Mouse (Mus musculus) activated CD4-positive, CD25-positive, alpha-beta regulatory T cell, adult 4 months (primary cell): ENCODE results near the gene Hist2h2bb. TPM values are rescaled to one million over a fixed set of nuclear protein-coding genes. Genes with fewer than 3 reads are reported as not detected.

Experiments
- ATAC-seq: one replicate; pipeline ENCODE4 v1.8.0; 2017
- polyA plus RNA-seq, 2 experiments: library from polyadenylated mRNA; unstranded; fragments of 100-300 nt; shearing (Covaris generic); gene quantifications; one replicate each; pipeline ENCODE4 v1.2.1; 2017

Gene Hist2h2bb
- polyA plus RNA-seq, 2 experiments from 2014 or later = 5.2 to 11.1 TPM

DNA sequence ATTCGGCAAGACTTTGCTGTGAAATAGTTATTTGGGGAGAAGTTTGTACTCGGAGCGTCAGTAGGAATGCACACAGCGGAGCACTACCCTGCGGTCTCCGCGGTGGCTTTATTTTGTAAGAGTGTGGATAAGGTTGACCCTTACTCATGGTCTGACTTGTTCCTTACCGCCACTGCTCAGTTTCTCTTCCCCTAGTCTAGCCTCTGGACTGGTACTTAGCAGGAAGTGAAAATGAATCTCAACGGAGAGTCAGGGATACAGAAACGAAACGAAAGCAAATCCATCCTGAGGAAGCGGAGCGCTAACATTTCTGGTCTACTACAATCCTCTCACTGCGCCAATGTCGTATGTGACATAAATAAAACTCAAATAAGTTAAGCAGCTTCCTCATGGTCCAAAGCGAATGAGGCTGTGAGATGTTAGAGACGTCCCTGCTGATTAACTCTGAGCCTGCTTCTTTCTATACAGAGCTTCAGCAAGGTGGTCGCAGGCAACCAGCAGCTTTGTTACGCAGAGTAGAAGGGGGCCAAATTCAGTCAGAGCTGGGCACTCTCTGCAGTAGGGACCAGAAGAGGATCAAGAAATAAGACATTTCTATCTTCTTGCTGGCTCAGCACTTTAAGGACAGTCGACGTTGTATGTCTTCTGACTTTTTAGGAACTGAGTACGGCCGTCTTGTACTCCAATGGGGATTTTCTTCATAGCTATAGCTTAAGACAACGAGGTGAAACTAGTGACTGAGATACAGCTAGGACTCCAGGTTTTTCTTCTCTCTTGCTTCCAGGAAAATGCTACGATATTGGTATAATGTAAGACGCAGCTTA lies 31.4 kb downstream of the Hist2h2bb start:
- ATAC-seq = no peak

DNA sequence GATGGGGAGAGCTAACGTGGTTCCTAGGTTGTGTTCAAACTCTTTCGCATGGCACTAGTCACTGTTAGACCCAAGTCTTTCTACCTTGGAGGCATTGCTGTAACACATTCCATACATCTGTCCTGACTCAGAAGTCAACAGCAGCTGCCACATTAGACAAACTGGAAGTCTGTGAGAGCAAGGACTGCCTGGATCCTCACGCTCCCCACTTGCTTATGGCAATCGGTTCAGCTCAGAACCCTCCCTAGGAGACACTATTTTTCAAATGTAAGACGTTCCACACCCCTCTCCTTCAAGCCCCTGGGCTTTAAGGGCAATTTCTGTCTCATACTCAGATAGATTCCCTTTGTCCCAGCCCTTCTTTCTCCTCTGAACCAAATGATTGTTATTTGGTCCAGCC lies 32.5 kb downstream of the Hist2h2bb start:
- no peak for ATAC-seq

GRCm38 (mm10) chr3:96306506-96306905 lies 37.0 kb downstream of the Hist2h2bb start:
- ATAC-seq = no peak

DNA sequence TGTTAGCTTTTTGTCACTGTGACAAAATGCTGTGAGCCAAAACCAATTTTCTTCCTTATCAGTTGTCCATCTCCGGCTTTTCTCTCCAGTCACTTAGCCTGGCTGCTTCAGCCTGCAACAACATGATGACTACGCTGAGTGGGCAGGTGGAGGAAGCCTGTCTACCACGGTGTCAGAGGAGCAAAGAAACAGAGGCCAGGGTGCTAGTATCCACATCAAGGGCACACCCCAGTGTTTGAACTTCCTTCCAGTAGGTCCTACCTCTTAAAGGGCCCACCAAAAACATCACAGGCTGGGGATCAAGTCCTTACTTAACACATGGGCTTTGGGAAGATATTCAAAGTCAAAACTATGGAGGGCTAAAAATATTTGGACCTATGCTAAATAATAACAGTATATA lies 39.9 kb downstream of the Hist2h2bb start:
- no peak for ATAC-seq

DNA sequence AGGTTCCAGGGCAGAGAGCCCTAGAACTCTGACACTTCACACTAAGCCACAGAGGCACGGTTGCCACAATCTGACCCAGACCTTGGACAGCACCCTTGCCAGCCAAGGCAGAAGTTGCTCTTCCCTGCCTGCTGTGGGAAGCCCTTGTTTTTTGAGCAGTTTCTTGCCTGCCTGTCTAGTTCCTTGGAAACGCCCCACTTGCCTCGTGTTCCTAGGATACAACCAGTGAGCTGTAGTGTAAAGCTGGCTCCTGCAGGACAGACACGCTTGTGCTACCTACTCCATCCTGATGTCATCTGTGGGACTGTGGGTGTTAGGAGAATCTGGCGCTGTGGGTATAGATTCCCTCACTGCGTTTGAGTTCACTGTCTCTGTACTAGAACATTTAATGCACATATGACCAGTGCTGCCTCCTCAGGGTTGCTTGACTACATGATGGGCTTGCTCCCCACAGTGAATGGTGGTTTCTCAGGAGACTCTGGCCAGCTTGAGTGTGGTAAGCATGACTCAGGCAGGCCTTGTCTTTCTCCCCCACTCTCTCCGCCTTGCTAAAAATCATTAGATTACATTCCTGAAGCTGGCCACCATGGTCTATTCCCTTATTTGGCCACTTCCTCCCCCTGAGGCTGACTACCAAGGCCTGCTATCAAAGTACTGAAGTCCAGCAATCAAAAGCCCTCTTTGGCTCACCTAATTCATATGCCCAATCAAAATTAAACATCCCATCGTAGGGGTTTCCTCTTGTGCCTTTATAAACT lies 43.0 kb downstream of the Hist2h2bb start:
- ATAC-seq = no peak

Other genes starting within 250 kb of the Hist2h2bb start
- 10 to 100 TPM; 18.8 to 22.7 TPM for gene Vps45, start 211.3 kb upstream of the Hist2h2bb start, polyA plus RNA-seq
- gene Otud7b, start 165.2 kb upstream of the Hist2h2bb start, polyA plus RNA-seq = 10 to 100 TPM in 1 of 2 experiments, 1 to 10 TPM in 1; 8.0 to 12.0 TPM
- gene Mtmr11, start 107.7 kb upstream of the Hist2h2bb start, polyA plus RNA-seq = 1 to 10 TPM in 1 of 2 experiments, under 1 TPM in 1; 0.62 to 2.0 TPM
- 10 to 100 TPM; 65.6 to 75.0 TPM for gene Sf3b4, start 97.4 kb upstream of the Hist2h2bb start, polyA plus RNA-seq
- gene Sv2a, start 88.6 kb upstream of the Hist2h2bb start, polyA plus RNA-seq = 1 to 10 TPM in 1 of 2 experiments, under 1 TPM in 1; 0.83 to 1.9 TPM
- gene Bola1, start 50.0 kb upstream of the Hist2h2bb start, polyA plus RNA-seq = 10 to 100 TPM; 31.4 to 31.8 TPM
- gene Hist2h2ab, start 49.9 kb upstream of the Hist2h2bb start, polyA plus RNA-seq = 1 to 10 TPM in 1 of 2 experiments, not detected in 1; 1.3 TPM
- 10 to 100 TPM in 1 of 2 experiments, 1 to 10 TPM in 1; 5.3 to 11.8 TPM for gene Hist2h2ac, start 48.9 kb upstream of the Hist2h2bb start, polyA plus RNA-seq
- gene Hist2h2be, start 48.6 kb upstream of the Hist2h2bb start, polyA plus RNA-seq = 1 to 10 TPM; 1.5 to 3.3 TPM
- 1 to 10 TPM in 1 of 2 experiments, under 1 TPM in 1; 0.56 to 2.5 TPM for gene Hist2h3c2, start 30.6 kb upstream of the Hist2h2bb start, polyA plus RNA-seq
- gene Hist2h2aa2, start 29.5 kb upstream of the Hist2h2bb start, polyA plus RNA-seq = 10 to 100 TPM in 1 of 2 experiments, not detected in 1; 86.9 TPM
- 10 to 100 TPM in 1 of 2 experiments, not detected in 1; 46.6 TPM for gene Hist2h2aa1, start 24.3 kb upstream of the Hist2h2bb start, polyA plus RNA-seq
- gene Hist2h3c1, start 23.1 kb upstream of the Hist2h2bb start, polyA plus RNA-seq = not detected
- gene Hist2h4, start 6.4 kb upstream of the Hist2h2bb start, polyA plus RNA-seq = 1 to 10 TPM; 1.9 to 2.2 TPM
- gene Hist2h3b, start 1.1 kb upstream of the Hist2h2bb start, polyA plus RNA-seq = 10 to 100 TPM; 23.4 to 32.3 TPM
- gene Fcgr1, start 24.2 kb downstream of the Hist2h2bb start, polyA plus RNA-seq = not detected
- under 1 TPM in 1 of 2 experiments, not detected in 1; 0.32 TPM for gene BC107364, start 182.6 kb downstream of the Hist2h2bb start, polyA plus RNA-seq